Mouse (Mus musculus) lung, embryonic 16.5 days (tissue): Measurements from ENCODE around the gene Adgrg3. TPM values are rescaled to one million over a fixed set of nuclear protein-coding genes. Genes with fewer than 3 reads are reported as not detected.

Experiments
- ATAC-seq: fragments of 200-750 bp; cut with Nextera tagmentation; 2 replicates; pipeline ENCODE4 v1.8.0; 2017; ENCODE audit warnings: low read depth, mild to moderate bottlenecking, moderate library complexity
- H3K27ac ChIP-seq: fragments of 300-500 bp; sonication (generic); 2 replicates; pipeline ENCODE4 v1.5.1; 2014; ENCODE audit warnings: mild to moderate bottlenecking, control low read depth, low read length
- H3K27me3 ChIP-seq: fragments of 300-500 bp; sonication (generic); 2 replicates; pipeline ENCODE4 v1.6.1; 2014; ENCODE audit warnings: low read depth, low read length, mixed read lengths; ENCODE audit not compliant: control insufficient read depth, insufficient read depth
- H3K36me3 ChIP-seq: fragments of 300-500 bp; sonication (generic); 2 replicates; pipeline ENCODE4 v1.6.1; 2014; ENCODE audit warnings: low read length; ENCODE audit not compliant: control insufficient read depth, insufficient read depth
- H3K4me1 ChIP-seq: fragments of 300-500 bp; sonication (generic); replicated peaks from 2 replicates; pipeline ENCODE4 v1.6.1; 2014; ENCODE audit warnings: low read length, mixed read lengths; ENCODE audit not compliant: control insufficient read depth, insufficient read depth
- H3K4me2 ChIP-seq: fragments of 300-500 bp; sonication (generic); 2 replicates; pipeline ENCODE4 v1.6.1; 2014; ENCODE audit warnings: low read depth, low read length, control low read depth
- H3K4me3 ChIP-seq: fragments of 300-500 bp; sonication (generic); 2 replicates; pipeline ENCODE4 v1.5.1; 2014; ENCODE audit warnings: mild to moderate bottlenecking, low read length, control low read depth
- H3K9ac ChIP-seq: fragments of 300-500 bp; sonication (generic); 2 replicates; pipeline ENCODE4 v1.6.1; 2014; ENCODE audit warnings: low read length, control low read depth
- H3K9me3 ChIP-seq: fragments of 300-500 bp; sonication (generic); 2 replicates; pipeline ENCODE4 v1.6.1; 2016; ENCODE audit warnings: low read length; ENCODE audit not compliant: control insufficient read depth
- WGBS: fragments of 180-500 bp; shearing (Covaris S2); extraction: QIAGEN DNeasy Blood & Tissue Kit; methylation state at CpG from one replicate; pipeline ENCODE4 v1.1.7; 2014; 5-methylcytosine and 5-hydroxymethylcytosine counted together
- polyA plus RNA-seq: library from polyadenylated mRNA; unstranded; fragments of >200 nt; fragmentation: Nextera tagmentation; extraction: Ambion mirVana; gene quantifications from 2 replicates; pipeline ENCODE4 v1.2.1, GENCODE M21; 2015

Gene Adgrg3
- polyA plus RNA-seq: 4.7 TPM in 2 replicates

DNA sequence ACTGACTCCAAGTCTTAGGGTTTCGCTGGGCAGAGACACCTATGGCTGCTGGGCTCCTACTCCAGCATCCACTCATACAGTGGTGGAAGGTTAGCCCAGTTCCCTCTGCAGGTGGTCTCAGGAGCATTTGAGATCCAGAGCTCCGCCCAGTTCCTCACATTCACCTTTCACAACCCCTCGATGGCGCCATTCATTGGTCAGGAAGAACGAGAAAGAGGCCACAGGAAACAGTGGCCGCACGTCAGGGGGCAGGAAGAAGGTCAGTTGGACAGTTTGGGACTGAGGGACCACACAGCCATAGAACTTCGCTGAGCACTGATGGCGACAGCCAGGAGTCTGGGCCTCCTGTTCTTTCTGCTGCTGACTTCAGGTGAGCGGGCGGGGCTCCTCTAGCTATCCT, at the start of gene Adgrg3:
Gene Adgrg3, plus strand, starts transcription at position 242 of the 400 bp plus-strand sequence.
- H3K27me3 ChIP-seq: no peaks in the 10 kb centered on the region
- no peak within 1 kb of the TSS for H3K4me2 ChIP-seq
- H3K9ac ChIP-seq: no peak within 1 kb of the TSS
- H3K4me3 ChIP-seq: no peak within 1 kb of the TSS
- H3K4me1 ChIP-seq: no peaks in the 10 kb centered on the region; the same call in 1 of the 2 replicates
- 68% methylated on average over 11 of the region's 11 CpGs for WGBS
- H3K36me3 ChIP-seq: no peaks in the 10 kb centered on the region; the same call in 1 of the 2 replicates
- H3K9me3 ChIP-seq: no peaks in the 10 kb centered on the region
- ATAC-seq: no peak
- no peak within 1 kb of the TSS for H3K27ac ChIP-seq

DNA sequence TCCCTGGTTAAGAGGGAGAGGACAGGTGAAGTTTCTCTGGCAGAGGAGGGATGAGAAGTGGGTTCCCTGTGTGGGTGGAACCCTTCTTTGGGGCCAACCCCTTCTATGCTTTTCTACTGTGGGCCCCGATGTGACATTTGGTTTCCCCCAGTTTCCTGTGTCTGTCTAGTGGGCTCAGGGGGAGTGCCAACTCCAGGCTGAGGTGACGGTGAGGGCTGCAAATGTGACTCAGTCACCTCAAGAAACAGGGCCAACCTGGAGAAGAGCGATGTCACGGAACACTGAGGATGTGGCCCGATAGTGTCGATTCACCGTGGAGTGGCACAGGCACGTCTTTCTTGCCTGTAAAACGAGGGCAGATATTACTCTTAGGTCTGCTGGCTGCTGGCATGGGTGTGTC, 44.2 kb upstream of the Adgrg3 start:
- Histone ChIP-seq H3K36me3 (no peaks in the 10 kb centered on the region), H3K4me1 (peaks cover 14% of the 10 kb centered on the region), H3K4me2 (no peak overlapping the region), H3K4me3 (no peak overlapping the region), H3K9me3 (no peaks in the 10 kb centered on the region), H3K27ac (no peak overlapping the region), H3K27me3 (no peaks in the 10 kb centered on the region), H3K9ac (no peak overlapping the region)
- ATAC-seq: no peak
- 76% methylated on average over 9 of the region's 9 CpGs for WGBS

DNA sequence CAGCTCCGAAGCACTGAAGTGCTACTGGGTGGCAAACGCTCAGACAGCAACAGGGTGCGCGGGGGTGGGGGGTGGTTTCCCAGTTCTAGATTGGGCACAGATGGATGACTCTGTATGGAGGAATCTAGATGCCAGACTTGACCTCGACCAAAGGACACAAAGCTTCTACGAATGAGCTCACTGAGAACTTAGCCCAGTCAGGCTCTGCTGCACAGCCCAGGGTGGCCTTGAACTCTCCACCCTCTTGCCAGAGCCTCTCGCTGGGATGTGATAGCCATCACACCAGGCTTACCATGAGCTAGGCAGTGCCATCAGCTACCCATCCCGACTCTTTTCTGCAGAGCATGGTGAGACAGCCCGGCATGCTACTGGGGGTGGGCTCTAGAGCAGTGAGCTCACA, 43.7 kb upstream of the Adgrg3 start:
- Histone ChIP-seq H3K27me3 (no peaks in the 10 kb centered on the region), H3K9ac (0 out of 2 replicates have a peak overlapping the region, but pooled peaks have one; percentile 8), H3K27ac (peak overlapping the region; percentile 85), H3K4me3 (no peak overlapping the region), H3K9me3 (no peaks in the 10 kb centered on the region), H3K36me3 (no peaks in the 10 kb centered on the region), H3K4me2 (no peak overlapping the region), H3K4me1 (peaks cover 14% of the 10 kb centered on the region)
- WGBS: 66% methylated on average over 9 of the region's 9 CpGs
- no peak for ATAC-seq

DNA sequence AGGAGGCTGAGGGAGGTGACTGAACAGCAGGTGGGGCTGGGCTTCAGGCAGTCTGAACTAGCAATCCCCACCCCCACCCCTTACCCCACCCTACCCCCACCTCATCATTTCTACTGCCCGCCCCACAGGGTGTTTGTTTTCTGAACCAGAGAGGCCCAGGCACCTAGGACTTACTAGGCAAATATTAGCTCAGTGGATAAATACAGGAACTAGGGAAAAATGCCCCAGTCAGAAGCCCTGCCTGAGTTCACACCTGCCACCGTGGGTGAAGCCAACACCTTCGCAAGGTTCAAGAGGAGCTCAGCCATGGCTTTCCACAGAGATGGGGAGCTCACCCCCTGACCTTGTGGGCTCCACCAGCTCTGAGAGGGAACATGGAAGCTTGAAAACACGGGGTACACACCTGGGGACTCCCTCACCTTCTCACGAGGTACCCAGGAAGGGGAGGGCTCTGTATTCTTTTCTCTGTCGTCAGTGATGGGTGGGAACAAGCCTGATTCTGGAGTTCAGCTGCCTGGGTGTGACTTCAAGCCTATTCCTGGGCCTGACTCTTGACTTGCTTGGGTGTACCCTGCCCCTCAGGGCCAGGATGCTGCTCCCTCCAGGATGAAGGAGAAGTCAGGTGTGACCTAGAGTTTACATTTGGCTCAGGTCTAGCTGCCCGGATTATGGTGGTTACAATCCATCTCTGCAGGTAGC, 42.9 kb upstream of the Adgrg3 start, which contains the start of gene Adgrg1:
Gene Adgrg1, plus strand, starts transcription at position 285 of the 699 bp plus-strand sequence.
- H3K4me1 ChIP-seq: peaks cover 14% of the 10 kb centered on the region
- 0 out of 2 replicates have a peak within 1 kb of the TSS, but pooled peaks have one; percentile 8 for H3K9ac ChIP-seq
- ATAC-seq: peak; percentile 73
- WGBS: 26% methylated on average over 7 of the region's 7 CpGs
- H3K36me3 ChIP-seq: no peaks in the 10 kb centered on the region
- no peaks in the 10 kb centered on the region for H3K27me3 ChIP-seq
- no peaks in the 10 kb centered on the region for H3K9me3 ChIP-seq
- peak within 1 kb of the TSS; percentile 24; the same call in 1 of the 2 replicates for H3K4me2 ChIP-seq
- peak within 1 kb of the TSS; percentile 94 for H3K27ac ChIP-seq
- no peak within 1 kb of the TSS for H3K4me3 ChIP-seq

DNA sequence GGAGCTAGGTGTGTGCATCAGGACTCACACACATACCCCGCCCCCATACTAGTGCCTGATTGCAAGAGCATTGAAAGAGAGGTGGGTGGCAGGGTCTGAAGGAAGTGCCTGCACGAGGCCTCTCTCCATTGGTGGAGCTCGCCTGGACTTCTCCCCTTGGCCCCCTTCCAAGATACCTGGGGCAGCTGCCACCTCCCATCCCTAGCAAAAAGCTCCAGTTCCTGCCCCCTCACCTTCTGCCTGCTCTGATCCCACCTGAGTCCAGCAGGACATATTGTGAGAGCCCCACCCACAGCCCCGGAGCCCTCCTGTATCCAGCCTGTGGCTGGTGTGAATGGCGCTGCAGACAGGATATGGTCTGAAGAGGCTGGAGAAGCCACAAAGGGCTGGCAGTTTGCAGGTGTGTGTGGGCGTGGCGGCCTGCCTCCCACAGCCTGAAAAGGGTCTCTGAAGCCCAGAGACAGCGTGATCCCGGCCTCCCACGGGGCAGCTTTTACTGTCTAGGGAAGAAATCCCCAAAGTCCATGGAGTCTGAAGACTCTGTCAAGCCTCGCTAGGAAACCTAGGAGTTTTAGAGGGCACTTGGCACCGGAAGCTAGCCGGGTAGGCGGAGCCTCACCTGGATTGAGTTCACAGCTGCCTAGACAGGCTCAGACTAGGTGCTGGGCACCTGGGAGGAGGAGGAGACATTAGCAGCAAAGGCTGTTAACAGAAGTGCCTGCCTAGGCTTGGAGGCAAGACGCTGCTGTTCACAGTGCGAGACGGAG, 40.7 kb upstream of the Adgrg3 start:
- no peaks in the 10 kb centered on the region for H3K27me3 ChIP-seq
- peak overlapping the region; percentile 61 for H3K4me2 ChIP-seq
- H3K27ac ChIP-seq: peak overlapping the region; percentile 93
- H3K9ac ChIP-seq: peak overlapping the region; percentile 62
- peaks cover 30% of the 10 kb centered on the region for H3K4me1 ChIP-seq
- ATAC-seq: peak; percentile 73
- 11% methylated on average over 17 of the region's 17 CpGs for WGBS
- no peaks in the 10 kb centered on the region for H3K9me3 ChIP-seq
- no peaks in the 10 kb centered on the region for H3K36me3 ChIP-seq
- H3K4me3 ChIP-seq: peak overlapping the region; percentile 45

DNA sequence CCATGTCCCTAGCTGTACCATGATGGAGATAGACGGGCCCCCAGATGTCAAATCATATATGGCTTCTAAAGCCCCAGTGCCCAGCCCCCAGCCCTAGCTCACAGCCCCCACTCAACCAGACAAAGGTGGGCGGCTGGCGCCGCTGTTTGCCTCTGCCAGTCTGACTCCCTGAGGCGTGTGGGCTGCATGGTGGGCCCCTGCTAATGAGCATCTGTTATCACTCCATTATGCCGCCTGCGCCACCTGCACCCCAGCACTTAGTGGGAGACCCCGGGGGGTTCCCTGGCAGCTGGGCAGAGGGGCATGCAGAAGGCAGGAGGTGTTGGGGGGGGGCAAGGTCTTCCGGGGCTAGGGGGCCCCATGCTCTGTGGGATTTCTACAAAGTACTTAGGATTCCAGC, 39.4 kb upstream of the Adgrg3 start:
- 33% methylated on average over 9 of the region's 9 CpGs for WGBS
- Histone ChIP-seq H3K27ac (peak overlapping the region; percentile 93), H3K4me2 (peak overlapping the region; percentile 61), H3K4me3 (peak overlapping the region; percentile 45), H3K36me3 (no peaks in the 10 kb centered on the region), H3K4me1 (peaks cover 34% of the 10 kb centered on the region), H3K9ac (peak overlapping the region; percentile 62), H3K9me3 (no peaks in the 10 kb centered on the region), H3K27me3 (no peaks in the 10 kb centered on the region)
- ATAC-seq: no peak

DNA sequence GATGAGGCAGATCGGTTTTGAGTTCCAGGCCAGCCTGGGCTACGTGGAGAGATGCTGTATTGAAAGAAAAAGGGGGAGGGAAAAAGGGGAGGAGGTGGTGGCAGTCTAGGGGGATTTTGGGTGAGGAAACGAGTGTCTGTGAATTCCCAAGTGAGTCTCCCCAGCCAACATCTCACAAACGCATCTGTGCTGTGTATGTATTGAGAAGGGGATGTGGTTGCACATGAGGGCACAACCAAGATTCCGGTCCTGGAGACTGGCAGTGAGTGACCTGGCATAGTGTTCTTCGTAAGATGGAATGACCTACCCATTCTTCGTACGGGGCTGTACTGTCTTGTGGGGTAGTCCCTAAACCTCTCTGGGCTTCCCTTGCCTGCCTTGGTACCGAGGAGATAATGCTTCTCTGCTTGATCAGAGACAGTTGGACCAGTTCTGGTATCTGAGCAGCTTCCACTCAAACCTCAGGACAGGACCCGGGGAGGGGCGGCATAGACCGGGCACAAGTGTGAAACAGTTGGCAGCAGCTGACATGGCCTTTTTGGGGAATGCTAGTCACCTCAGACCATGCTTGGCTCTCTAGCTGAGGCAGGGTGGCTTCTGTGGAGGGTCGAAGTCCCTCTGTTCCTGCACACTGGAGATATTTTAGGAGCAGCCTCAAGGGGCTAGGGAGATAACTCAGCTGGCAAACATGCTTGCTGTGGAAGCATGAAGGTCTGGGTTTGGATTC, 38.7 kb upstream of the Adgrg3 start:
- Histone ChIP-seq H3K9ac (peak overlapping the region; percentile 62), H3K4me2 (peak overlapping the region; percentile 61), H3K4me3 (peak overlapping the region; percentile 45), H3K27me3 (no peaks in the 10 kb centered on the region), H3K4me1 (peaks cover 40% of the 10 kb centered on the region), H3K9me3 (no peaks in the 10 kb centered on the region), H3K27ac (no peak overlapping the region; the same call in 1 of the 2 replicates), H3K36me3 (no peaks in the 10 kb centered on the region)
- ATAC-seq: no peak
- 58% methylated on average over 13 of the region's 13 CpGs for WGBS

DNA sequence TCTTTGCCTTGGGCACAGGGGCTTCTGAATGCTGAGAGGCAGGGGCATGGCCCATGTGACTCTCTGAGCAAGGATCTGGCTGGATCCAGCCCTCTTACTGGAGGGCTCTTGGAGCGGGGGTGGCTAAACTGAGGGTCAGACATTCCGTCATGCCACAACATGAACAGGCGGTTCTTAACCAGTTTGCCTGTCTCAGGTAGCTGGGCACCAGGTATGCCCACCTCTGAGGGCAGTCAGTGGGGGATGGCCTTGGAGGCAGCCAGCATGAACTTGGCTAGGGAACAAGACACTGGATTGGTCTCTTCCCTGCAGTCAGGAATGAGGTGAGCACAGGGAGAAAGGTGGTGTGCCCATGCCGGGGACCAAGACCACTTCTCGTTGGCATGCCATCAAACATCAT, 37.3 kb upstream of the Adgrg3 start:
- Histone ChIP-seq H3K9me3 (no peaks in the 10 kb centered on the region), H3K9ac (peak overlapping the region; percentile 14; the same call in 1 of the 2 replicates), H3K27me3 (no peaks in the 10 kb centered on the region), H3K4me3 (no peak overlapping the region), H3K4me2 (0 out of 2 replicates have a peak overlapping the region, but pooled peaks have one; percentile 7), H3K4me1 (peaks cover 41% of the 10 kb centered on the region), H3K27ac (no peak overlapping the region), H3K36me3 (no peaks in the 10 kb centered on the region)
- WGBS: 67% methylated on average over 5 of the region's 5 CpGs
- no peak for ATAC-seq

DNA sequence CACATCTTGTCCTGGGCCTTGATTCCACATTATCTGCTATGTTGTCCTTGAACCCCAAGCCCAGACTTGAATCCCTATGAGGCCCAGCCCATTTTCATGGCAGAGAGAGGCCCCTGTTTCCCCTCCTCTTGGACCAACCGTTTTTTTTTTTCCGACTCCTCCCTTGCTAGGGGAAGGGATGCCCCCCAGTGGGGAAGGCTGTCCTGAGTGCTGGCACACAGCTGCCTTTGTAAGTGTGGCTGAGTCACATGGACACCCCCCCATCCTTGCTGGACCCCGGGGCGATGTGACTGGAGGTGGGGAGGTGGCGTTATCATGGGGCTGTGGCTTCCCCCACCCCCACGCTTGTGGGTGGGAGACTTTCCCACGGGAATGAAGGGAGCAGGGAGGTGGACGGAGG, 36.5 kb upstream of the Adgrg3 start:
- Histone ChIP-seq H3K36me3 (no peaks in the 10 kb centered on the region), H3K27me3 (no peaks in the 10 kb centered on the region), H3K27ac (no peak overlapping the region), H3K9me3 (no peaks in the 10 kb centered on the region), H3K4me3 (no peak overlapping the region), H3K9ac (no peak overlapping the region), H3K4me2 (no peak overlapping the region), H3K4me1 (peaks cover 36% of the 10 kb centered on the region)
- WGBS: 44% methylated on average over 8 of the region's 8 CpGs
- no peak for ATAC-seq
